Mouse (Mus musculus) right cerebral cortex, adult 18-20 months (tissue): Measurements from ENCODE around the gene B230217C12Rik.

Experiments
- DNase-seq: peaks from one replicate; pipeline ENCODE4 v3.0.0; 2022; ENCODE audit warnings: mixed read lengths

Gene B230217C12Rik

GRCm38 (mm10) chr11:97840539-97840954, at the start of gene B230217C12Rik:
B230217C12Rik (plus strand) TSS chr11:97840780.
- DNase-seq = peak; percentile 30

DNA sequence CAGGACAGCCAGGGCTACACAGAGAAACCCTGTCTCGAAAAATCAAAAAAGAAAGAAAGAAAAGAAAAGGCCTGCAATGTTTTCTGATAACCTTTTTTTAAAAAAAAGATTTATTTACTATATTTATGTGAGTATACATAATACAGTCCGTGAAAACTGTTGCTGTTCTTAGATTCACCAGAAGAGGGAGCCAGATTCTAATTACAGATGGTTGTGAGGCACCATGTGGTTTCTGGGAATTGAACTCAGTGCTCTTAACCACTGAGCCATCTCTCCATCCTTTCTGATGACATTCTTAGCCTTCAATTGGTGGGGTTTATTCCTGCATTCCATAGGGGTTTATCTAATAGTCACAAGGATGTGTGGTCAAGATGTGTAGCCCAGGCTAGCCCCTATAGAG, 47.4 kb upstream of the B230217C12Rik start:
- no peak for DNase-seq

DNA sequence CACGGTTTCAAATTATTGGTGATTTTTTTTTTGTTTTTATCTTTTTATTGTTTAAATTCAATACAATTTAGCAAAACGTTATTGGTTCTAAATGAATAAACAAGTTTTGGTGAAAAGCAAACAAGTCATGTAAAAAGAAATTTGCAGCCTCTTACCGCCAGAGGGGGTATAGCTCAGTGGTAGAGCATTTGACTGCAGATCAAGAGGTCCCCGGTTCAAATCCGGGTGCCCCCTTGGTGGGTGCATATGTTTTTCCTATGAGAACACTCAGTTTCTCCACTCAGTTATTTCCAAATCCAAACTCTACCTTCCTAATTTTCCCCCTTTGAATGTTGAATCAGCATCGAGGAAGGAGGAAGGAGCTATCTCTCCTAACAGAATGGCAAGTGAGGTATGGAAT, 43.7 kb upstream of the B230217C12Rik start:
- peak; percentile 80 for DNase-seq

- no peak for DNase-seq
Observed at GRCm38 (mm10) chr11:97797369-97798082, 43.1 kb upstream of the B230217C12Rik start.

DNA sequence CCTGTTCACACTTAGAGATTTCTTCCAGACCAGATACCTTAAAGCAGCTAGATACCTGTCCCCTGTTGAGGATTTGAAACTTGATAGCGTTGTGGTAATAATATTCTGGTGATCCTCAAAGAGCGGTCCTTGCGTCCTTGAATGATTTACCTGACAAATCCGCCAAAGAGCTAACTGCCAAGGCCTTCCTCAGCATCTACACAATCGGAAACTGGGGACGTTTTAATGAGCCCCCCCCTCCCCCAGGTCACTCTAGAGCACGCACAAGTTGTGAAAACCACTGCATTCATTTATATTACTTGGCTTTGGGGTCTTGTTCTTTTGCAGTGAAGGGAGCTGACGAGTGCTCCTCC, 42.5 kb upstream of the B230217C12Rik start:
- DNase-seq = no peak

DNA sequence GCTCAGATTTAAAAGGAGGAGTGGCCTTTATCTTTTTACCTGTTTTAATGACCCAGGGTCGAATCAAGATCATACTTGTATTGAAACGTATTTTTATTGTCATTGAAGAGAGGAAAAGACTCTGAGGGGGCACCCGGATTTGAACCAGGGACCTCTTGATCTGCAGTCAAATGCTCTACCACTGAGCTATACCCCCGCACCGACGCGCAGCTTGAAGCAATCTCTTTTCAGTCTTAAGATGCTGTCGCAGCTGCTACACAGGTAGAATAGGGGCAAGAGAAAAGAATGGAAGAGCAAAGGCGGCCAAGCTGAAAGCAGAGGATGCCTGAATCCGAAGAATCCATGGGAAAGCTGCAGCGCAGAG, 41.8 kb upstream of the B230217C12Rik start, which contains the start of gene Lasp1:
Lasp1 (plus strand) TSS at position 219 of the 364 bp plus-strand sequence.
- DNase-seq = peak; percentile 89

- peak; percentile 90 for DNase-seq
Observed at GRCm38 (mm10) chr11:97799146-97799993, 41.2 kb upstream of the B230217C12Rik start.

DNA sequence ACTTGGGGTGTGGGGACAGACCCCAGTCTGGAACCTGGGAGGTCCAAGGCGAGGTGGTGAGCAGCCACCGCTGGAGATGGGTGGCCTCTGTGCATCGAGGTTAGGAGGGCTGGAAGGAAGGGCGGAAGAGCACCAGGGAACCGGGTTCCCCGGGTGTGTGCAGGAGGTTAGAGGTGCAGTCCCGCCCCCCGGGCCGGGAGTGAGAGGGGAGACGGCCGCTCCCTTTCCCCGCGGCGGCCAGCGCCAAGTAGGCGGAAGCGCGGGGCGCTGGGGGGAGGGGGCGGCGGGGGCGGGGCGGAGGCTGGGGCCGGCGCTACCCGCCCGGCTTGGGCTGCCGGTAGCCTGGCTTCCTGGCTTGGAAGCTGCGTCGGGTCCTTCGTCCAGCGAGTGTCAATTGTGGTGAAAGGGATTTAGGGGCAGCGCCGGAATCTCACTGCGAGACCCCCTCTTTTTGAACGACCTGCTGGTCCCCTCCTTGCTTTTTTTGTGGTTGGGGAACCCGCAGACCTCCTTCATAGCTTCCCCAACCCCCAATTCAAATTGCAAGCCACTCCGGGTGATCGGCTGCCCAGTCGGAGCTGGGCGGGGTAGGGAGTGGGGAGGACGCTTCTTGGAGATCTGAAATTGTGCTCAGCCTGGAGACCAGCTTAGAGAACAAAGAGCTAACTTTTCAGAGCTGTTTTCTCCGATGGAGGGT, 40.4 kb upstream of the B230217C12Rik start:
- DNase-seq = peak; percentile 52

- no peak for DNase-seq
Observed at GRCm38 (mm10) chr11:97800691-97801408, 39.7 kb upstream of the B230217C12Rik start.

DNA sequence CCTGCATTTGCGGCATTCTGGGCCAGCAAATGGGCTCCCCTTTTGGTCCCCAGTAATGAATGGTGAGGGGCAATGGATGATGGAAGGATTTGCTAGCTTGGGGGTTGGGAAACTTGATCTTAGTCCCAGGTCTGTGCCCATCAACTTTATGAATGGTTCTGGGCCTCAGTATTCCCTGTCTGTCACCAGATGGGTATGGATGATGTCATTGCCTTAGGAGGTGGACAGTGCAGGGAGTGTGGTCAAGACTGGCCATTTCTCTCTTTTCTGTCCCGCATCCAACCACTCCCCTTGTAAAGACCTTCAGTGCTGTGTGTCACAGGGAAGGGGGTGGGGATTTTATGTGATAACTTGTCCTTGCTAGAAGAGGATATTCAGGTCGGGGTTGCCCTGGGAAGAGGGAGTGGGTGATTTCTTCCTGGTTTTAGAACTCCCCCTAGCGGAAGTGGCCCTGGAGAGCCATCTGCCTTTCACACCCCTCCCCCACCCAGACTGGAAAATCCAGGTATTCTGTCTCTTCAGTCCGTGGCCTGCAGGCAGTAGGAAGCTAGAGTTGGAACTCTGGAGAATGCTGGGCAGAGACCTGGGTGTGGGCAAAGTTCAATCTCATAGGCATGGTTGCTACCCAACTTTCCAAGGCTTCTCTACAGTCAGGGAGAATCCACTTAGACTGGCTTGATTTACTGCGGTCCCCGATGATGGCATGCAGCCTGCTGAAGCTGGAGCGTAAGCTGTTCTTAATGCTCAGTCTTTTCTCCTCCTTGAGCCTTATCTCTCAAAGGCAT, 39.0 kb upstream of the B230217C12Rik start:
- peak; percentile 56 for DNase-seq

DNA sequence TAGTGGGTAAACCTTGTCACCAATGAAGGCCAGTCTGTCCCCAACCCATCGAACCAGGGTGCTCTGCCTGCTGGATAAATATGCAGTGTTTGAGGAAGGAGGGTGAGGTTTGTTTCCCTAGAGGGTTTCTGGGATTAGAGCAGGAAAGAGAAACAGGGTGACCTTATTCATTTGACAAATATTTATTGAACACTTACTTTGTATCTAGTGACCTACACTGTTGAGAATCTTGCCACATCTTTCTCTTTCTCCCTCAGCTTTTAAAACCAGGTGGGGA, 38.4 kb upstream of the B230217C12Rik start:
- no peak for DNase-seq

- DNase-seq = no peak
Observed at GRCm38 (mm10) chr11:97802495-97802894, 38.1 kb upstream of the B230217C12Rik start.

- no peak for DNase-seq
Observed at GRCm38 (mm10) chr11:97803847-97804246, 36.7 kb upstream of the B230217C12Rik start.

GRCm38 (mm10) chr11:97804841-97805661, 35.5 kb upstream of the B230217C12Rik start:
- DNase-seq = no peak

GRCm38 (mm10) chr11:97805662-97806612, 34.6 kb upstream of the B230217C12Rik start:
- no peak for DNase-seq

GRCm38 (mm10) chr11:97806613-97806964, 34.0 kb upstream of the B230217C12Rik start:
- DNase-seq = no peak

DNA sequence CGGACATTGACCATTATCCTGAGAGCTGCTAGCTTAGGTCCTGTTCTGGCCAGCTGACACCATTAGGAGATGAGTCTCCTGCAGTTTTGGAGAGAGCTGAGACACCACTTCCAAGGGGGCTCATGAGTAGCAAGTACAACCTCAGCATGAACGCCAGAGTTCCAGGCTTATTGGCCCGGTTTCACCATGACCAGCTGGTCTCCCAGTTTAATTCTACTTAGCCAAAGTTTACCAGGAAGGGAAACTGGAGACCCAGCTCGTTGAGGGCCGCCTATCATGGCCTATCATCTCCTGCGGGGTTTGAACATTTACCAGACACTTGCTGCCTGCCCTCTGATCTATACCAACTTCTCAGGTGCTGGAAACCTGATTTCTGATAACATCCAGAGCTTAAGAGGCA, 33.0 kb upstream of the B230217C12Rik start:
- DNase-seq = no peak

DNA sequence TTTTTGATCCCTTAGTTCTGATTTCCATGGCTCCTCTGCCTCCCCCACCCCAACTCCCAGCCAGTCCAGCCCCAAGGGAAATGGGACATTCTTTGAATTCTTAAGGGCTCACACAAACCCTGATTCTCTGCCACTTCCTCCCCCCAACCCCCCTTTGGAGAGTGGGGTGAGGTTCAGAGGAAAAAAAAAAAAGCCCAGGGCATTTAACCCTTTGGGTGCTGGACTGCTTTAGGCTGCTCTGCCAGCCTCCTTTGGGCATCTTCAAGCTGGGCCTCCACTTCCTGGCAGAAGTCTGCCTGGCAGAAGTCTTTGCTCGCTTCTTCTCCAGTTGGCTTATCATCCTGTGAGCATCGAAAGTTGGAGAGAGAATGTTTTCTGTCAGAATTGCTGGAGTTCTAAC, 32.5 kb upstream of the B230217C12Rik start:
- DNase-seq = no peak

GRCm38 (mm10) chr11:97808621-97809234, 31.9 kb upstream of the B230217C12Rik start:
- DNase-seq = no peak
